Mouse (Mus musculus) heart, postnatal 0 days (tissue): ENCODE results near the gene Scgb1c1.

ENCODE experiments used
- CTCF ChIP-seq: IDR thresholded peaks from 2 replicates; pipeline ENCODE4 v1.5.1; 2016; ENCODE audit warnings: antibody characterized with exemption, control low read depth, low read depth
- EP300 ChIP-seq: IDR thresholded peaks from 2 replicates; pipeline ENCODE4 v1.6.1; 2016; ENCODE audit warnings: antibody characterized with exemption, low read depth

GRCm38 (mm10) chr7:140859997-140860396 lies 14.7 kb downstream of the Scgb1c1 start:
- TF ChIP-seq EP300 (no peak), CTCF (no peak)
